Comparison of ENCODE assay signal across 9 mouse cellular contexts in the genomic region with DNA sequence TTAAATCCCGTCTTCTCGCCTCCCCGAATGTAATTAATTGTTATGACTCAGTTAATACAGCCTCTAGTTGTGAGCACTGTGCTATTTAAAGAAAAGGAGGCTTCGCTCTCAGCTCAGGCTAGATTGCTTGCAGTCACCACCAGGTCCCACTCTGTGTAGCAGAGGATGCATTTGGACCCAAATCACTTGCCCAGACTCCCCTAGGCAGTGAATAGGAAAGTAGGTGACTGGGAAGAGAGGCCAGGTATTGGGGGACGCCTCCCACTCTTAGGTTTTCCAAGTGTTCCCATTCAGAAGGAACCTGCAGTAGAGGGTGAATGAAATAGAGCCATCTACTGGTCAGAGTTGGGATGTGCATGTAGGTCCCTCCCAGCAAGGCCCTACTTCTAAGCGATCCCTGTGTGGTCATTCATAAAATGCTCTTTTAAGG.
DNase-seq lines count a peak whose midpoint lies in the region.
"Had no signal": no experiment of that assay in that cellular context is flagged by ENCODE, and none has a peak within 500 bp of the region (broad histone marks: within the 10 kb centered on the region; RNA-seq: fewer than 3 reads in every experiment).

No protein-coding gene starts in this region.

- H3K27ac ChIP-seq in macrophage: peak overlapping the region; percentile 10; the same call in 1 of the 2 replicates

- no peaks in the 10 kb centered on the region for H3K36me3 ChIP-seq in macrophage (ENCODE audit: inconsistent target)

- peak; percentile 58 to 92 for DNase-seq in adrenal gland, adult (ENCODE audit: inconsistent age in 2 of 2, low spot score in 1 of 2)
- DNase-seq in adrenal gland, postnatal 4 days (ENCODE audit: low spot score in 2 of 2): no peak
- DNase-seq in ZHBTc4 (ENCODE audit: low read depth, low spot score): peak; percentile 77
- DNase-seq in embryo, embryonic 9.5 days (ENCODE audit: extremely low spot score): peak; percentile 56
- DNase-seq in heart, postnatal 4 days: peak; percentile 65
- DNase-seq in layer of hippocampus, adult 9-10 months (ENCODE audit: low spot score): peak; percentile 68
- peak; percentile 79 to 82 for DNase-seq in right cerebral cortex, postnatal 10 days (ENCODE audit: low spot score in 2 of 2)

- H3K4me3 ChIP-seq in macrophage (ENCODE audit: inconsistent target): no peak overlapping the region
- H3K4me3 ChIP-seq: megakaryocyte, embryonic 14.5 days had no signal

- WGBS in macrophage (ENCODE audit: missing documents): 50% methylated on average over 6 of the region's 6 CpGs

- H3K79me2 ChIP-seq in macrophage (ENCODE audit: inconsistent target): peaks cover 26% of the 10 kb centered on the region

Comparison
In these comparisons a context has a peak if more than half of its experiments do, and no peak if none do; other contexts are left out.
1. DNase-seq: peak in adrenal gland, adult (2 of 2), ZHBTc4 (single experiment), embryo, embryonic 9.5 days (single experiment), heart, postnatal 4 days (single experiment), layer of hippocampus, adult 9-10 months (single experiment) and right cerebral cortex, postnatal 10 days (2 of 2); none in adrenal gland, postnatal 4 days (0 of 2).